Mouse (Mus musculus) frontal cortex, postnatal 25 days (tissue): Measurements from ENCODE around the gene Zdhhc22.

ENCODE experiments used
- DNase-seq, 2 experiments: peaks; one replicate each; pipeline ENCODE4 v3.0.0; 2022; ENCODE audit warnings: low spot score in 2 of 2

Zdhhc22 gene

GRCm38 (mm10) chr12:86936587-86937343 is 53.5 kb downstream of the Zdhhc22 start:
- DNase-seq: no peak

GRCm38 (mm10) chr12:86935692-86936282 is 54.4 kb downstream of the Zdhhc22 start:
- no peak for DNase-seq

GRCm38 (mm10) chr12:86934748-86935147 is 55.5 kb downstream of the Zdhhc22 start:
- DNase-seq: no peak

GRCm38 (mm10) chr12:86932575-86932952 is 57.7 kb downstream of the Zdhhc22 start:
- DNase-seq: no peak

- DNase-seq: no peak
Measured at GRCm38 (mm10) chr12:86931919-86932574, 58.2 kb downstream of the Zdhhc22 start.

- DNase-seq: no peak
Measured at GRCm38 (mm10) chr12:86930934-86931729, 59.1 kb downstream of the Zdhhc22 start.
